ENCODE assay signal across 23 mouse cellular contexts in the genomic region with DNA sequence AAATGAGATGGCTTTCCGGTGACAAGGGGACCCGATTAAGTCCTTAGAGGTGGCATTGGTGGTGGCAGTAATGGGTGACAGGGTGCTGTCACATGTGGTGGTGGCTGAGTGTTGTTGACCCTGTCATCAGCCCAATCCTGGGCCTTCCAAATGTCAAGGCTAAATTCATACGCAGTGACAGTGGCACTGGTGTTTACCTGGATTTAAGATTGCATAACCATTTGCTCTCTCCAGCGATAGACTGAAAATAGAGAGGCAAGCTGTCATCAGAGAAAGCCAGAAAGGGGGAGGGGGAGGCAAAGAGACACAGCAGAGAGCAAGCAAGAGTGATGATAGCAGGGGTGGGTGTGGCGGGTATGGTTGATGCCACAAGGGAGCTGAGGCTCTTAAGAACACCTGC.
DNase-seq lines count a peak whose midpoint lies in the region; TF ChIP-seq lines count a peak whose summit lies in the region.
"Had no signal": no experiment of that assay in that cellular context is flagged by ENCODE, and none has a peak within 500 bp of the region (broad histone marks: within the 10 kb centered on the region; RNA-seq: fewer than 3 reads in every experiment).

No protein-coding gene starts in this region.

- 77% methylated on average over 5 of the region's 5 CpGs for WGBS in heart, embryonic 10.5 days

- H3K4me3 ChIP-seq in heart, embryonic 10.5 days: no peak overlapping the region
- H3K4me3 ChIP-seq: forebrain, embryonic 13.5 days; limb, embryonic 13.5 days; liver, embryonic 13.5 days; midbrain, embryonic 13.5 days; neural tube, embryonic 13.5 days had no signal

- no peak overlapping the region for H3K27ac ChIP-seq in heart, embryonic 10.5 days
- H3K27ac ChIP-seq: forebrain, embryonic 13.5 days; hindbrain, embryonic 14.5 days; limb, embryonic 13.5 days; liver, embryonic 13.5 days; macrophage; midbrain, embryonic 13.5 days; neural tube, embryonic 13.5 days had no signal

- no peak for TF ChIP-seq POLR2A in brain, embryonic 14.5 days (IDR thresholded peaks at IDR 0.05; ENCODE audit: borderline replicate concordance, extremely low read depth, insufficient read depth, insufficient read length, poor library complexity, severe bottlenecking)

- H3K9me3 ChIP-seq in heart, embryonic 10.5 days: peaks cover 5% of the 10 kb centered on the region; the same call in 1 of the 2 replicates
- H3K9me3 ChIP-seq: limb, embryonic 13.5 days had no signal

- H3K4me1 ChIP-seq in heart, embryonic 10.5 days: no peaks in the 10 kb centered on the region
- H3K4me1 ChIP-seq: forebrain, embryonic 13.5 days; limb, embryonic 13.5 days; liver, embryonic 13.5 days; midbrain, embryonic 13.5 days; neural tube, embryonic 13.5 days had no signal

- H3K36me3 ChIP-seq in heart, embryonic 10.5 days: no peaks in the 10 kb centered on the region
- H3K36me3 ChIP-seq: limb, embryonic 13.5 days; liver, embryonic 13.5 days; midbrain, embryonic 13.5 days; neural tube, embryonic 13.5 days had no signal

- no peak for TF ChIP-seq CTCF in brain, embryonic 14.5 days (IDR thresholded peaks at IDR 0.05; ENCODE audit: borderline replicate concordance, extremely low read depth, insufficient read depth, insufficient read length)

- peak; percentile 13 to 59 for DNase-seq in adrenal gland, adult (ENCODE audit: inconsistent age in 2 of 2, low spot score in 1 of 2)
- DNase-seq in adrenal gland, adult 18-20 months (ENCODE audit: low spot score in 2 of 2): no peak
- DNase-seq in heart, adult 11 months: peak; percentile 88
- DNase-seq in heart, embryonic 10.5 days (ENCODE audit: low spot score): no peak
- peak; percentile 50 for DNase-seq in layer of hippocampus, adult 9-11 months
- DNase-seq in layer of hippocampus, adult 9-10 months (ENCODE audit: low spot score): no peak
- peak; percentile 39 for DNase-seq in brain, embryonic 14.5 days (ENCODE audit: low read depth)
- DNase-seq in cerebellum, adult 8-10 months: no peak
- DNase-seq: cerebellum, adult 2 months; cerebellum, postnatal 25 days; gastrocnemius, postnatal 36 days; kidney, adult 11 months; kidney, postnatal 14 days; liver, embryonic 13.5 days; lung, adult 18-20 months; thymus, postnatal 4 days had no signal

- no peaks in the 10 kb centered on the region for H3K27me3 ChIP-seq in heart, embryonic 10.5 days (ENCODE audit: insufficient read depth, poor library complexity, severe bottlenecking)
- H3K27me3 ChIP-seq: CH12.LX; forebrain, embryonic 13.5 days; limb, embryonic 13.5 days; liver, embryonic 13.5 days; midbrain, embryonic 13.5 days; neural tube, embryonic 13.5 days had no signal

Comparison
In these comparisons a context has a peak if more than half of its experiments do, and no peak if none do; other contexts are left out.
1. DNase-seq: peak in adrenal gland, adult (2 of 2), heart, adult 11 months (single experiment), layer of hippocampus, adult 9-11 months (single experiment) and brain, embryonic 14.5 days (single experiment); none in adrenal gland, adult 18-20 months (0 of 2), heart, embryonic 10.5 days (single experiment), layer of hippocampus, adult 9-10 months (single experiment) and cerebellum, adult 8-10 months (single experiment).